Comparison of ENCODE assay signal across 8 mouse cellular contexts in the genomic region with DNA sequence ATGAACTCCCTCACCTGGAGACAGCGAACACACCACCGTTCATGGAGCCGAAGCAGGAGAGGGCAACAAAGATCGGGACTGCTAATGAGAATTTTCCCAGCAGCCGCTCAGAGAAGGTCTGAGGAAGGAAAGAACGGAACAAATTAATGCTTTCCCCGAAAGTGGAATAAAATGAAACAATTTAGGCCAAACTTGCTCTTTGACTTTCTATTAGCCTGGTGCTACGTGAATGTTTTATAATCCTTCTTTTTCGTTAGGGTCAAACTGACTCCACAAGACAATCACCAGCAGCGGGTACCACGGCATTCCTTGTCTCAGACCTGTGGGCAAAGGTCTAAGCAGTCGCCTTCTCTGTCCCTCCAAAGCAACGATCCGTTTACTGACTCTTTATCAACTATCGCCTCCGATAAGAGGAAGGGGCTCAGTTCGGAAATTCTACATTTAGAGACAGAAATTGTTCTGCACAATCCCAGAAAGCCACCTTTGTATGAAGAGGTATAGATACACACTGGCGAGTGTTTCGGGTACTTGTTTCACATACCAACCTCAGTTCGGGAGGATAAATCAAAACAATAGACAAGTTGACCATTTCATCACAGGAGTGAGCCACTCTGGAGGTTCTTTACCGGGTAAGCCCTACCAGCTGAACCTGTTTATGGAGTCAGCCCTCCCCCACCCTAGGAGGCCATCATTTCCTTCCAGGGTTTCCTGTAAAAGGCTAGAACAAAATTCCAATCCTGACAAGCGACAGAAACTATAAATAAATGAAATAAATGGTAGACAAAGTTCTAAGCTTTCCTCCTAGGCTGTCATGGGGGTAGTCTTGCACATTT.
DNase-seq lines count a peak whose midpoint lies in the region; ATAC-seq and TF ChIP-seq lines count a peak whose summit lies in the region.

No protein-coding gene starts in this region.

- DNase-seq in gastrocnemius, adult 2 months, result no peak
- no peak for DNase-seq in gastrocnemius, postnatal 36 days
- DNase-seq in intestine, embryonic 14.5 days (ENCODE audit: low spot score), result peak; percentile 61
- peak; percentile 58 for DNase-seq in retina, postnatal 1 day
- DNase-seq in layer of hippocampus, postnatal 10 days (ENCODE audit: low spot score in 2 of 2), result no peak
- DNase-seq in cerebellum, adult 11 months, result no peak

- TF ChIP-seq POLR2A in embryonic fibroblast, embryonic 13.5 days (IDR thresholded peaks at IDR 0.05; ENCODE audit: low read depth, low read length), result no peak

- peak overlapping the region; percentile 32 for H3K9ac ChIP-seq in intestine, embryonic 14.5 days (ENCODE audit: low read length)
- H3K9ac ChIP-seq in lung, embryonic 15.5 days, result peak overlapping the region; percentile 27

- H3K4me2 ChIP-seq in intestine, embryonic 14.5 days (ENCODE audit: low read length), result peak overlapping the region; percentile 48
- peak overlapping the region; percentile 70 for H3K4me2 ChIP-seq in lung, embryonic 15.5 days

- H3K4me1 ChIP-seq in embryonic fibroblast, embryonic 13.5 days (ENCODE audit: control insufficient read depth, insufficient read depth, low read length), result no peaks in the 10 kb centered on the region
- 0 out of 2 replicates have a peak, but pooled peaks cover 6% of the 10 kb centered on the region for H3K4me1 ChIP-seq in intestine, embryonic 14.5 days (replicated peaks; ENCODE audit: control insufficient read depth, insufficient read depth, low read length)
- H3K4me1 ChIP-seq in lung, embryonic 15.5 days, result no peaks in the 10 kb centered on the region; the same call in 1 of the 2 replicates

- peak overlapping the region; percentile 50 for H3K27ac ChIP-seq in gastrocnemius, adult 2 months
- no peak overlapping the region for H3K27ac ChIP-seq in embryonic fibroblast, embryonic 13.5 days (ENCODE audit: insufficient read depth, low read length)
- H3K27ac ChIP-seq in intestine, embryonic 14.5 days (ENCODE audit: low read depth), result no peak overlapping the region
- H3K27ac ChIP-seq in lung, embryonic 15.5 days, result peak overlapping the region; percentile 20

- H3K9me3 ChIP-seq in intestine, embryonic 14.5 days (ENCODE audit: control insufficient read depth, low read length), result no peaks in the 10 kb centered on the region
- no peaks in the 10 kb centered on the region for H3K9me3 ChIP-seq in lung, embryonic 15.5 days

- no peaks in the 10 kb centered on the region for H3K27me3 ChIP-seq in intestine, embryonic 14.5 days (replicated peaks; ENCODE audit: control insufficient read depth, insufficient read depth, low read length)
- H3K27me3 ChIP-seq in lung, embryonic 15.5 days, result no peaks in the 10 kb centered on the region

- H3K36me3 ChIP-seq in intestine, embryonic 14.5 days (ENCODE audit: control insufficient read depth, insufficient read depth, low read length), result no peaks in the 10 kb centered on the region
- no peaks in the 10 kb centered on the region for H3K36me3 ChIP-seq in lung, embryonic 15.5 days

- intact Hi-C loops in gastrocnemius, adult 2 months (cut with DNase I), result loop anchor here (5.0 kb wide), 3 partner anchors 80 to 740 kb away; no protein-coding TSS in a partner anchor
- intact Hi-C loops in gastrocnemius, postnatal 36 days (cut with DNase I), result loop anchor here (5.0 to 10.0 kb wide), 3 partner anchors 77 to 740 kb away; no protein-coding TSS in a partner anchor

- peak; percentile 63 for ATAC-seq in intestine, embryonic 14.5 days (replicated peaks; ENCODE audit: low FRiP score, low TSS enrichment, low read depth)
- no peak; the same call in 1 of the 2 replicates for ATAC-seq in lung, embryonic 15.5 days (ENCODE audit: borderline replicate concordance, extremely low read depth, low FRiP score, low TSS enrichment)

- 26% methylated on average over 22 of the region's 22 CpGs for WGBS in intestine, embryonic 14.5 days
- WGBS in lung, embryonic 15.5 days, result 14% methylated on average over 22 of the region's 22 CpGs

- TF ChIP-seq CTCF in gastrocnemius, adult 2 months (IDR thresholded peaks at IDR 0.05), result no peak
- TF ChIP-seq CTCF in embryonic fibroblast, embryonic 13.5 days (IDR thresholded peaks at IDR 0.05; ENCODE audit: borderline replicate concordance, insufficient read depth, low read length), result no peak

- peak overlapping the region; percentile 70 for H3K4me3 ChIP-seq in gastrocnemius, adult 2 months
- H3K4me3 ChIP-seq in embryonic fibroblast, embryonic 13.5 days (ENCODE audit: insufficient read depth, low read length), result peak overlapping the region; percentile 26; the same call in 1 of the 2 replicates
- H3K4me3 ChIP-seq in intestine, embryonic 14.5 days (ENCODE audit: low read depth, low read length), result peak overlapping the region; percentile 37
- peak overlapping the region; percentile 44 for H3K4me3 ChIP-seq in lung, embryonic 15.5 days

Comparison
In these comparisons a context has a peak if more than half of its experiments do, and no peak if none do; other contexts are left out.
1. DNase-seq: peak in intestine, embryonic 14.5 days (single experiment) and retina, postnatal 1 day (single experiment); none in gastrocnemius, adult 2 months (single experiment), gastrocnemius, postnatal 36 days (0 of 2), layer of hippocampus, postnatal 10 days (0 of 2) and cerebellum, adult 11 months (single experiment).
2. H3K27ac ChIP-seq: peak in gastrocnemius, adult 2 months (single experiment) and lung, embryonic 15.5 days (single experiment); none in embryonic fibroblast, embryonic 13.5 days (single experiment) and intestine, embryonic 14.5 days (single experiment).
3. Peak in every context shown above with its lines, with median percentiles within 50 percentile points of each other: H3K4me3 ChIP-seq.